Mouse (Mus musculus): Measurements from ENCODE around the gene Apoe. TPM values are rescaled to one million over a fixed set of nuclear protein-coding genes. Genes with fewer than 3 reads are reported as not detected.

Apoe gene
- polyA plus RNA-seq, 1 experiment from 2014 or later = 20,006 TPM

DNA sequence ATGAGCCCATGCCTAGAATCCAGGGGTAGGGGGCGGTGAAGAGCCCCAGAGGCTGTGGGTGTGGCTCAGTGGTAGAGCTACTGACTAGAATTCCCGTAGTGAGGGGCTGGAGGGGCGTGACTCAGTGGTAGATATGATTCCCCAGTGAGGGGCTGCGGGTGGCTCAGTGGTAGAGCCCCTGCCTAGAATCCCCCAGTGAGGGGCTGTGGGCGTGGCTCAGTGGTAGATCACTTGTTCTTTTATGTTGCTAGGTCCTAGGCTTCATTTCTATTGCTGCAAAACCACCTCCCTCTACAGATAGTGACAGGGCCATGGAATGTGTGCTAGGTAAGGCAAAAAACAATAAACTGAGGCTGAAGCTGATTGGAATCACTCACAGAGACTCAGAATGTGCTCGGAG is 3.1 kb downstream of the Apoe start:
- DNase-seq = peak; percentile 43
- H3K36me3 ChIP-seq (replicated peaks; ENCODE audit: insufficient read depth, low read length) = peaks cover 11% of the 10 kb centered on the region
- peak overlapping the region; percentile 68 for H3K4me2 ChIP-seq (ENCODE audit: low read depth, low read length)
- H3K27ac ChIP-seq (ENCODE audit: low read depth) = peak overlapping the region; percentile 98
- ATAC-seq = no peak
- no peaks in the 10 kb centered on the region for H3K9me3 ChIP-seq (ENCODE audit: low read length)
- 50% methylated on average over 6 of the region's 6 CpGs for WGBS (ENCODE audit: insufficient replicate concordance)
- peak overlapping the region; percentile 49; the same call in 1 of the 2 replicates for H3K4me3 ChIP-seq (ENCODE audit: low read depth, low read length)
- no peak for TF ChIP-seq EP300 (IDR thresholded peaks at IDR 0.05; ENCODE audit: low read depth)
- no peak for TF ChIP-seq CTCF (IDR thresholded peaks at IDR 0.05; ENCODE audit: low read depth)
- H3K27me3 ChIP-seq (ENCODE audit: insufficient read depth, low read length) = no peaks in the 10 kb centered on the region
- peak overlapping the region; percentile 83; the same call in 1 of the 2 replicates for H3K9ac ChIP-seq (replicated peaks)
- H3K4me1 ChIP-seq (ENCODE audit: insufficient read depth) = peaks cover 66% of the 10 kb centered on the region

GRCm38 (mm10) chr7:19695213-19695594 is 3.8 kb downstream of the Apoe start:
- Histone ChIP-seq H3K4me3 (ENCODE audit: low read depth, low read length) (no peak overlapping the region), H3K36me3 (replicated peaks; ENCODE audit: insufficient read depth, low read length) (peaks cover 11% of the 10 kb centered on the region), H3K27me3 (ENCODE audit: insufficient read depth, low read length) (no peaks in the 10 kb centered on the region), H3K4me1 (ENCODE audit: insufficient read depth) (peaks cover 59% of the 10 kb centered on the region), H3K9me3 (ENCODE audit: low read length) (no peaks in the 10 kb centered on the region), H3K9ac (replicated peaks) (peak overlapping the region; percentile 23), H3K27ac (ENCODE audit: low read depth) (peak overlapping the region; percentile 98), H3K4me2 (ENCODE audit: low read depth, low read length) (peak overlapping the region; percentile 68)
- peak; percentile 52 for TF ChIP-seq EP300 (IDR thresholded peaks at IDR 0.05; ENCODE audit: low read depth)
- TF ChIP-seq CTCF (IDR thresholded peaks at IDR 0.05; ENCODE audit: low read depth) = no peak
- no peak for DNase-seq
- 6% methylated on average over 8 of the region's 8 CpGs for WGBS (ENCODE audit: insufficient replicate concordance)
- no peak for ATAC-seq

DNA sequence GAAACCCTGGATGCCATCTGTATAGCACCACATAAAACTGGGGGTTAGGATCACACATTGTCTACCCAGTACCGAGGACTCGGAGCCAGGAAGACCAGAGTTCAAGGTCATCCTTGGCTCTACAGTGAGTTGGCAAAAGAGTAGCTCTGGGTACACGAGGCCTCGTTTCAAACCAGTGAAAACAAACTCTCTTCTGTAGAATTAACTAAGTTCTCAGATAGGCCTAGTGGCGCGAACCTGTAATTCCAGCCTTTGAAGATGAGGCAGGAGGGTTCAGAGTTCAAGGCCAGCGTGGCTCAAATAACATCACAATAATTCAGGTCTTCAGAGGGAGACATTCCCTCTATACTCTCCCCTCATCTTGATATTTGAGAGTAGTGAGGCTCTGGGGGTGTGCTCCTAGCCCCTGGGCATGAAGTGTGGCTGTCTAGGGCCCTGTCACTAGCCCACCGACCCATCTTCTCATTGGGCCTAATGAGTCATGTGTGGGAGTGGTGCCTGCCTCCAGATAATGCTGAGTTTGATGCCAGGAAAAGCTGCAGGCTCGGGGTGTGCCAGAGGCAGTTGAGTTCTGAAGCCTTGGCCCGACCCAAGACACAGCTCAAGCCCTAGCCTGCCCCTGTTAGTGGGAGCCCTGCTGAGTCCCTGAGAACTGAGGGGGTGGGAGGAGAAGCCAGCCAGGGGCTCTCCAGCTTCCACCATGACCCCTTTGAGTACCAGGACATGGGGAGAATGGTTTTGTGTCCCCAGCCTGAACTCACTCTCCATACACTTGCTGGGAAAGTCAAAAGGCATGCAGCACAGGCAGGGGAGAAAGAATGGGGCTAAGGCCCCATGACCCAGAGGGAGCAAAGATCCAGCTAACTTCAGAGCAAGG is 4.4 kb downstream of the Apoe start:
- ATAC-seq (no peak; the same call in 1 of the 2 replicates), DNase-seq (peak; percentile 51)
- 36% methylated on average over 10 of the region's 10 CpGs for WGBS (ENCODE audit: insufficient replicate concordance)
- Histone ChIP-seq H3K9ac (replicated peaks) (peak overlapping the region; percentile 23), H3K9me3 (ENCODE audit: low read length) (no peaks in the 10 kb centered on the region), H3K36me3 (replicated peaks; ENCODE audit: insufficient read depth, low read length) (peaks cover 11% of the 10 kb centered on the region), H3K4me3 (ENCODE audit: low read depth, low read length) (no peak overlapping the region), H3K27ac (ENCODE audit: low read depth) (peak overlapping the region; percentile 98), H3K27me3 (ENCODE audit: insufficient read depth, low read length) (no peaks in the 10 kb centered on the region), H3K4me1 (ENCODE audit: insufficient read depth) (peaks cover 53% of the 10 kb centered on the region), H3K4me2 (ENCODE audit: low read depth, low read length) (peak overlapping the region; percentile 68; the same call in 1 of the 2 replicates)
- TF ChIP-seq EP300 (IDR thresholded peaks at IDR 0.05; ENCODE audit: low read depth) (no peak), CTCF (IDR thresholded peaks at IDR 0.05; ENCODE audit: low read depth) (no peak)

- Histone ChIP-seq H3K4me2 (ENCODE audit: low read depth, low read length) (peak overlapping the region; percentile 46), H3K9me3 (ENCODE audit: low read length) (no peaks in the 10 kb centered on the region), H3K27ac (ENCODE audit: low read depth) (peak overlapping the region; percentile 98), H3K9ac (replicated peaks) (peak overlapping the region; percentile 23), H3K27me3 (ENCODE audit: insufficient read depth, low read length) (no peaks in the 10 kb centered on the region), H3K36me3 (replicated peaks; ENCODE audit: insufficient read depth, low read length) (peaks cover 11% of the 10 kb centered on the region), H3K4me1 (ENCODE audit: insufficient read depth) (peaks cover 45% of the 10 kb centered on the region), H3K4me3 (ENCODE audit: low read depth, low read length) (no peak overlapping the region)
- WGBS (ENCODE audit: insufficient replicate concordance) = 11% methylated on average over 10 of the region's 10 CpGs
- DNase-seq (peak; percentile 89), ATAC-seq (peak; percentile 66)
- no peak for TF ChIP-seq CTCF (IDR thresholded peaks at IDR 0.05; ENCODE audit: low read depth)
- TF ChIP-seq EP300 (IDR thresholded peaks at IDR 0.05; ENCODE audit: low read depth) = peak; percentile 51; the same call in 1 of the 2 replicates
Measured at GRCm38 (mm10) chr7:19693421-19693820, 5.6 kb downstream of the Apoe start.

DNA sequence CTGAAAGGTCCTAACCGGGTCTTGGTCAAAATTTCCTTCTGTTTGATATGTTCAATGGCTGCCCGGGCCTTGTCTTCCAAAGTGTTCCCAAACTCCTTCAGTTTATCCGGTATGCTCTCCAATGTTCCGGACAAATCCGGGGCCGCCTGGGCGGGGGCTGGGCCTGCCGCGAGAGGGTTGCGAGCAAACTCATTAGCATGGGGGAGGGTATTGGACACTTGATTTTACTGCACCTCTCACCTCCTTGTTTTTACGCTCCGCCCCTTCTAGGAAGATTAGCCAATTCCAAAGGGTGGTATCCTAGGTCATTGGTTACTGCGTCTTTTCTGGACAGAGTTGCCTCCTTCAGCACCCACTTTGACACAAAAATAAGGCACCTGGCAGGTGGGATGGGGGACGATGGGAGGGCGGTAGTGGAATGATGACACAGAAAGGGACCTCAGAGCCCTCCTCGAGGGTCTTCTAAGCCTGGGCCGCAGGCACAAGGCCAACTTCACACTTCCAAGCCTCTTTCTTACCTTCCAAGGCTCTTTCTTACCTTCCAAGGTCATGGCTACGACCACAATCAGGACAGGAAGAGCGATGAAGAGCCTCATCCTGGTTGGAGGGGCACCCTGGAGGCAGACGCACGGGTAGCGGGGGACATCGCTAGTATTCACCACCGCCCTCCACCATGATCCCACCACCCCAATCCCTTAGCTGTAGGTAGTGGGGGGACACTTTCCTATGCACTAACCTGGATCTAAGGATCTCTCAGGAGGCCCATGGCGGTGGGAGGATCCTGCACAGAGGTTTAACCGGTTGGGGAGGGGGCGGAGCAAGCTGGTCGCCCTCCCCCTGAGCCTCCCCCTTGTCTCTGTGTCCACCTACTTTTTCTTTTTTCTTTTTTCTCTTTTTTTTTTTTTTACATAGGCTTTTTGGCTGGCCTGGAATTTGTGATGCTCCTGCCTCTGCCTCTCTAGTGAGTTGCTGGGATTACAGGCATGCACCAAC is 6.8 kb downstream of the Apoe start, which contains the start of gene Apoc1:
Apoc1 (minus strand) TSS at position 788 of the 993 bp plus-strand sequence.
- Histone ChIP-seq H3K27ac (ENCODE audit: low read depth) (peak within 1 kb of the TSS; percentile 98), H3K27me3 (ENCODE audit: insufficient read depth, low read length) (no peaks in the 10 kb centered on the region), H3K9ac (replicated peaks) (peak within 1 kb of the TSS; percentile 76), H3K4me2 (ENCODE audit: low read depth, low read length) (peak within 1 kb of the TSS; percentile 66), H3K4me3 (ENCODE audit: low read depth, low read length) (peak within 1 kb of the TSS; percentile 39), H3K36me3 (replicated peaks; ENCODE audit: insufficient read depth, low read length) (peaks cover 7% of the 10 kb centered on the region; the same call in 1 of the 2 replicates), H3K9me3 (ENCODE audit: low read length) (no peaks in the 10 kb centered on the region), H3K4me1 (ENCODE audit: insufficient read depth) (peaks cover 45% of the 10 kb centered on the region)
- DNase-seq (peak; percentile 76), ATAC-seq (peak; percentile 39)
- WGBS (ENCODE audit: insufficient replicate concordance) = 53% methylated on average over 28 of the region's 28 CpGs
- TF ChIP-seq CTCF (IDR thresholded peaks at IDR 0.05; ENCODE audit: low read depth) = no peak
- TF ChIP-seq EP300 (IDR thresholded peaks at IDR 0.05; ENCODE audit: low read depth) = peak; percentile 51

All from liver, postnatal 0 days (tissue).